Mouse (Mus musculus) heart, postnatal 14 days (tissue): ENCODE results near the gene Sla2. TPM values are rescaled to one million over a fixed set of nuclear protein-coding genes. Genes with fewer than 3 reads are reported as not detected.
"Not testable (repeated sequence)": the region's sequence is repeated elsewhere in the genome, so short reads cannot be mapped to it uniquely, and the experiment has no call there.

Experiments used
- DNase-seq, 2 experiments: peaks; one replicate each; pipeline ENCODE4 v3.0.0; 2021 to 2022
- intact Hi-C: fragments of 180-260 bp; cut with DNase I; formaldehyde crosslinking; loops from one replicate; pipeline ENCODE4 v1.15.1; 2025
- total RNA-seq, 2 experiments: library from RNA; stranded (reverse); gene quantifications; 2 replicates each; pipeline ENCODE4 v1.2.3; 2021

Sla2 gene
- total RNA-seq, 2 experiments from 2014 or later: 0.10 to 1.3 TPM

DNA sequence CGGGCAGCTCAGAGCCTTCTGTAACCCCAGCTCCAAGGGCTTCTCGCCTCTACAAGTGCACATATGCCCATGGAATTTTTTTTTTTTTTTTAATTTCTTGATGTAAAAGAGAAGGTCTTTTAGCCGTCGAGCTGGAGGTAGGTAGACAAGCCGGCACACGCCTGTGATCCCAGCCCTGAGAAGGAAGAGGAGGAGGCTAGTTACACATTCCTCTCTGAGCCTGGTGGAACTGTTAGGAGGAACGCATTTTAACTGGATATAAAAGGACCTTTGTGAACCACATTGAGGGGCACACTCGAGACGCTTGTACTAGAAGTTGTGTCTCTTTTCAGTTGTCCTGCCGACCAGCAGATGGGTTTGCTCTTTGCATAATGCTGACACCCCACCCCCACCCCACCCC, 42.3 kb downstream of the Sla2 start:
- intact Hi-C loops: no loop called here
- DNase-seq: no peak

DNA sequence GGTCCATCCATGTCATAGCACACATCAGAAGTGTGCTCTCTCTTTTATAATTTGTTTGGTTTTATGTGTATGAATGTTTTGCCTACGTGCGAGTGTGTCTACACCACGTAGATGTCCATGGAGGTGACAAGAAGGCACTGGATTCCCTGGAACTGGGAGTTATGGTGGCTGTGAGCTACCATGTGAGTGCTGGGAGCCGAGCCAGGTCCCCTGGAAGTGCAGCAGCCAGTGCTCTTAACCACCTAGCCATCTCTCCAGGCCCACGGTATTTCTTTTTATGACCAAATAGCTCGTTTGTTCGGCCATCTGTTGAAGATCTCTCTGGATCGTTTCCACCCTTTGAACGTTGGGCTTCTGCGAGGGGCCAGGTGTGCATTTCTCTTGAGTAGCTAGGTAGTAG, 43.7 kb downstream of the Sla2 start:
- intact Hi-C loops: no loop called here
- no peak for DNase-seq

DNA sequence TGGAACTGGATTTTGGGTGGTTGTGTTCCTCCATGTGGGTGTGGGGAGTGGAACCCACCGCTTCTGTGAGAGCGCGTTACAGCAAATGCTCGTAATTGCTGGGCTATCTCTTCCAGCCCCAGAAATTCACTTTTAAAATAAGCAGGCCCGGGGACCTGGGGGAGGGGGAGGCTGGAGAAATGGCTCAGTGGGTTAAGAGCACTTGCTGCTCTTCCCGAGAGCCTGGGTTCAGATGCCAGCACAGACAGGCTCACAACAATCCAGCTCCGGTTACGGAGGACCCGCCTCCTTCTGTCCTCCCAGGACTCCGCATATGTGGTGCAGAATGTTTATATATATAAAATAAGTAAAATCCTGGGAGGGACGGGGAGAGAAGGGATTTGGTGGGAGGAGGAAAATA, 44.3 kb downstream of the Sla2 start:
- DNase-seq: no peak
- intact Hi-C loops: no loop called here

DNA sequence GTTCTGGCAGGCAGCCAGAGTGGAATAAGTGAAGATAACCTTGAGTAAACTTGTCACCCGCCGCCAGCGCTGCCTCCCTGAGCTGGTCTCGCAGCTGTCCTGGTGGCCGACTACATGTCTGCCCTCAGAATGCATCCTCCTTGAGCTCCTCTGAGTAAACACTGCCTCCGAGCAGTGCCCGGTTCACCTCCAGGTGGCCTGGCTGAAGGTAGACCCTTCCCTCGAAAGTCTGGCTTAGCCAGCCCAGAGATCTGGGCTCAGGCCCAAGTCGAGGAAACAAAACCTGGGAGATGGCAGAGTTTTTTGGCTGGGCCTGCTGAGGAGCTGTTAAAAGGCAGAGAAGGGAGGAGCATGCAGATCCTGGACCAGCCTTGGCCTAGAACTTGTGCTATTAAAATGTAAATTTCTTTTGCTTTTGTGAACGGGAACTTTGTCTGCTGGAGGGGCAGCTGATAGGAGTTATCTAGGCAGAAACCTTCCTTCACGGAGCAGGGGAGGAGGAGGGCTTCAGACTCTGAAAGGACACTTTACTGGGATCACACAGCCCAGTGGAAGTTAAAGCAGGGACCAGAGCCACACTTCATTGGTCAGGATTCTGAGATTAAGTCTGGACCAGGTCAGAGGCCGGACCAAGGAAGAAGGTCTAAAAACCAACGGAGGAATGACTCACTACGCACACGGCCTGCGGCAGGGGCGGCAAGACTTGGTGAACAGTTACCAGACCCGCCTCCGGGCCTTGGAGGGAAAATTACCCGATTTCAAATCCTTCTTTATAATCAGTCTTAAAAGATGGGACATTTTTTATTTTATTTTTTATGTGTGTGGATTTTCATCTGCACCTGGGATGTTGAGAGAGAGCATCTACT, 44.9 kb downstream of the Sla2 start:
- DNase-seq: peak; percentile 42 to 58
- intact Hi-C loops: loop anchor here (2.0 kb wide), 1 partner anchor 19 kb away; no protein-coding TSS in a partner anchor

DNA sequence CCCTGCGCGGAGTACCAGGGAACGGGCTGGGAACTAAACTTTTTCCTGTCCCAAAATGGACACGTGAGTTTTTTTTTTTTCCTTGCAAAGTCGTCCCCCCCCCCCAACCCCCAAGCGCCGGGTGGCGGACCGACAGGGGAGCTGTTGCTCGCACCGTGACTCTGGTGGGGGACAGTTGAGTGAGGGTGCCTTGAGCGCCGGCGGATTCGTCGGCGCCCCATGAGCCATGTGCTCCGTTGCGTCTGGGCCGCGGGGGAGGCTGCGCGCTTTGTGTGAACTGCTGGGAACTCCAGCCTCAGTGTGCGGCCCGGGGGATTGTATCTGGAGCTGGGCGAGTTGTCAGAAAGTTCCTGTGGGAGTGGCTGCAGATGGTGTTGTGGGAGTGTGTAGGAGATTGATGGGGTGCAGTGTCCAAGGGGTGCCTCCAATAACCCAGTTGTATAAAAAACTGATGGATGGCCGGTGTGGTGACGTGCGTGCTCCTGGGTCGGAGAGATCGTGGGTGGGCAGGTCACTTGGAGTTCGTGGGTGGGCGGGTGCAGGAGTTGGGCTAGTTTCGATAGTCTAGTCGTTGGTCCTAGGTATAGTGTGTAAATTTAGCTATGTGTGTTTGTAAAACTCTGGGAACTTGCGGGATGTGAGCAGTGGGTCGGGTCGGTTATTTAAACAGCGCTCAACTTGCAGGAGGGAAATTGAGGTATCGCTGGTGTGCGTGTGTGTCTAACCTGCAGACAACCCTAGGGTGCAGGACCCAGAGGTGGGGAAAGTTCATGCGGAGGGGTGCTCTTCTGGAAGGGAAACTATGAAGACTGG, 45.8 kb downstream of the Sla2 start:
- intact Hi-C loops: loop anchor here (2.0 kb wide), 1 partner anchor 20 kb away; no protein-coding TSS in a partner anchor
- DNase-seq: peak; percentile 61 to 67

DNA sequence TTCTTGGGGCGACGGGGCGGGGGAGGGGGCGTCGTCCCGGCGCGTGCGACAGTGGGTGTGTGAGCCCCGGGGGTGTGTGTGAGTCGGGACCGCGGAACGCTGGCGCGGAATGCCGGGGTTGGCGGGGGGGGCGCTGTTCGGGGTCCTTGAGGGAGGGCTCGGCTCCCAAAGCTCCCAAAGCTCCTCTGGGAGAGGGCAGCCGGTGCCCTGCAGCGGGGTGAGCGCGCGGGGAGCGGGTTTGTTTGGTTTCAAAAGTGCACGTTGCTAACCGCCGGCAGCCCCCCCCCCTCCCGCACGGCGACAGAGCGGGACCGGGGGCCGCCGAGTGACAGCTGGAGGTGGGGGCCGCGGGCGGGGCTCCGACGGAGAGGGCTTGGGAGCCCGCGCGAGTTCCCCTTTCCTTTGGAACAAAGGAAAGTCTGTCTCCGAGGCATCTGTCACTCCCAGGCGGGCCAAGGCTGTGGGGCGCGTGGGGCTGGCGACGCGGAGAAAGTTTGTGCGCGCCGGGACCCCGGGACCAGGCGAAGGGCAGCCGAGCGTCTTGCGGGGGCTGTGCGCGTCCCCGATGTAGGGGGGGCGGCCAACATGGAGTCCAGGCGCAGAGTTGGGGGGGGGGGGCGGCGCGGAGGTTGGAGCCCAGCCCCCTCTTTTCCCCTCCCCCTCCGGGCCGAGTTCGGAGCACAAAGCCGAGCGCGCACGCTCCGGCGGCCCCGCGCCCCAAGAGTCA, 46.5 kb downstream of the Sla2 start:
- DNase-seq: peak; percentile 47 to 53
- intact Hi-C loops: loop anchor here (2.0 kb wide), 1 partner anchor 20 kb away; no protein-coding TSS in a partner anchor

DNA sequence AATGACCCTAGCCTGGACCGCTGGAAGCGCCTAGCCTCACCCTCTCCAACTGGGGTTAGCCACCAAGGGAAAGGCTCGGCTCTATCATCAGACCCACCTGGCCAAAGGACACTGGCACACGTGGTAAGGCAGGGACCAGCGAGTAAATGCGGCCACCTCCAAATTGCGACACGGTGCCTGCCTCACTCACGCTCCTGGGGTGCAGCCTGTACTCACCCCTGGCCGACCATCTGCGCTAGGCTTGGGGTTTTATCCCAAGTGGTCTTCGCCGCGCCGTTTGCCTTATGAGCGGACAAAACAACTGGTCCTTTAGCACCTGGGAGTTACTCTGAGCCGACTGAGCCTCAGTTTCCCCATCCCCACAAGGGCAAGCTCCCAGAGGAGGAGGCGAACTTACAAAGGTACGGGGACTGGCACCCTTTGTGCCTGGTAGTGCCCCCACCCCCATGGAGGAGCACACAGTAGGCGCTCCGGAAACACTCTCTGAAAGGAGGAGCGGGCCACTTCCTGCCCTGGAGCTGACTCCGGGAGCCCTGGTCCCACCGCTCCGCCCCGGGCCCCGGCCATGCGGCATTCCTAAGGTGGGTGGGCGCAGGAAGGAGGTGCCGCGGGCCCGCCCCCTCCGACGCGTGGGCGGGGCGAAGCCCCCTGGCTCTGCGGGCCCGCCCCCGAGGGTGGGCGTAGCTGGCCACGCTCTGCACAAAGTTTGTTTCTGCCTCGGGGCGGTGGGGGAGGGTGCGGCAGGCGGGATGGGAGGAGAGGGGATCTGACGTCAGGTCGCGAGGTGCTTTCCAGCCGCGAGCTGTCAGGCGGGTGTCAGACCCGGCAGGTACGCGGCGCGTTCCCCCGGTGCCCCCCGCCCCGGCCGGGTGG, 47.4 kb downstream of the Sla2 start, which contains the start of gene Tgif2:
Gene Tgif2, plus strand, starts transcription at position 689 of the 873 bp plus-strand sequence.
- peak; percentile 74 to 77 for DNase-seq
- intact Hi-C loops: loop anchor here (2.0 kb wide), 1 partner anchor 21 kb away; no protein-coding TSS in a partner anchor

DNA sequence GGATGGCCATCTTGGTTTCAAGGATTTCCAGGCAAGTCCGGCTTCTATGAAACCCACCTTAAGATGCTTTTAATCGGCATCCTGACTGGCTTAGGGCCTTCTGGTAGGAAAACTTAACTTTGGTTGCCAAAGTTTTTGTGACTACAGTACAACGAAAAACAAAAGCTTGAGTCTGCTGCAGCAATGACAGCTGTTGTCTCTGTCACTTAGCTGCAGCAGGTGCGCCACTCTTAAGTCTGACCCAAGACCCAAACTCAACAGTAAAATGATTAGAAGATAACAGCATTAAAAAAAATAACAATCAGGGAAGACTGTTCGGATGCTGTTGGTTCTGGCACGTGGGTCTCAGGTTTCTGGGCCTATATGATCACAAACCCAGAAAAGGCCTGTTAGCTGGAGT, 48.2 kb downstream of the Sla2 start:
- DNase-seq: no peak
- intact Hi-C loops: no loop called here

DNA sequence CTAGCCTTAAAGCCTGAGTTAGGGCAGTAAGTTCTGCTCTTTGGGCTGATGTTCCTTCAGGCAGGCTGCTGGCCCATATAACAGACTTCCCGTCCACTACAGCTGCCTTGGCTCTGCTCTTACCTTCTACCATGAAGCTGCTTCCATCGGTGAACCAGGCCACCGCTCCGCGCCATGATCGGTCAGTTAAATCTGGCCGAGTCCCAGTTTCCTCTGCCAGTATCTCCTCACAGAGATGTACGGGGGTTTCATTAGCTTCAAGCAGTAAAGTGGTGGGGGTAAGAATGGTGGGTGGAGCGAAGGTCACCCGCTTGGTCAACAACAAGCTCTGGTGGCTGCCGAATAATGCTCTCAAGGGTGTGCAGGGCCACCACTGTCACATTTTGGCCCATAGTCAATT, 52.7 kb downstream of the Sla2 start:
- no peak for DNase-seq
- intact Hi-C loops: no loop called here

DNA sequence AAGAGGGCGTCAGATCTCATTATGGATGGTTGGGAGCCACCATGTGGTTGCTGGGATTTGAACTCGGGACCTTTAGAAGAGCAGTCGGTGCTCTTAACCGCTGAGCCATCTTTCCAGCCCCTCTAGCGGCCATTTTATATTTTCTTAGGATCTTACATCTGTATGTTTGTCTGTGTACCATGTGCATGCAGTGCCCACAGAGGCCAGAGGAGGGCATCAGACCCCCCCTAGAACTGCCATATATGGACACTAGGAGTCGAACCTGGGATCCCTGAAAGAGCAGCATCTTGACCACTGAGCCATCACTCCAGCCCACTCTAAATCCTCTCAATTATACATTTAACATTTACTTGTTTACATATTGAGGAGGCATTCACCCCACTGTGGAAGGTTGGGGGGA, 61.9 kb downstream of the Sla2 start:
- intact Hi-C loops, DNase-seq: not testable (repeated sequence)

Other genes with a start within 250 kb of the Sla2 start
- gene Myl9, start 111.8 kb downstream of the Sla2 start, total RNA-seq: 100 to 1,000 TPM; 274 to 290 TPM
- 1 to 10 TPM; 1.8 to 2.4 TPM for gene Tgif2, start 47.2 kb downstream of the Sla2 start, total RNA-seq
- 1 to 10 TPM; 1.5 to 1.6 TPM for gene 4930518I15Rik, start 29.2 kb downstream of the Sla2 start, total RNA-seq
- 100 to 1,000 TPM; 119 to 128 TPM for gene Rab5if, start 24.1 kb downstream of the Sla2 start, total RNA-seq
- 10 to 100 TPM; 23.3 to 24.5 TPM for gene Ndrg3, start 104.9 kb upstream of the Sla2 start, total RNA-seq
- 1 to 10 TPM; 3.9 to 4.1 TPM for gene Dsn1, start 120.0 kb upstream of the Sla2 start, total RNA-seq
- gene Soga1, start 192.1 kb upstream of the Sla2 start, total RNA-seq: 10 to 100 TPM; 22.8 to 23.8 TPM
- gene Tldc2, start 199.9 kb upstream of the Sla2 start, total RNA-seq: not detected
- gene Samhd1, start 248.1 kb upstream of the Sla2 start, total RNA-seq: 10 to 100 TPM; 21.9 to 22.4 TPM